Mouse (Mus musculus): ENCODE measurements around the gene Mid2. TPM values are rescaled to one million over a fixed set of nuclear protein-coding genes. Genes with fewer than 3 reads are reported as not detected.
A peak's percentile ranks its signal among the peaks of the same experiment; 100 is the strongest.

The Mid2 gene
- polyA plus RNA-seq, 1 experiment from 2014 or later: 6.4 TPM

DNA sequence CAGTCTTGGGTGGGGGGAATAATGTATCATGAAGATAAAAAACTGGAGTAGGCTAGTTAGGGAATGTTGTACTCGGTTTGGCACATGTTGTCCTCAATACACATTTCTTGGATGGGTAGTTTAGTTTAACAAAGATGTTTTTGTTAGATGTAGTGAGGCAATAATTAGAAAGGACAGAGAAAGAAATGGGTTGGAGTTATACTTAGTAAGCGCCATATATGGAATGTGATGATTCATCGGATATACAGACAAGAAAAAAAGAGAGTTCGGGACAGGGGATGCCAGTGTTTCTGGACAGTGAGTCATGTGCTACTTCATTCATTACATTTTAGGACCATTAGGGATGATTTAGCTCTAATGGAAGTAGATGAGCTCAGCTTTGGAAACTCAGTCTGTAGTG lies 41.7 kb downstream of the Mid2 start:
- Histone ChIP-seq H3K9ac (no peak overlapping the region), H3K36me3 (no peaks in the 10 kb centered on the region), H3K27me3 (no peaks in the 10 kb centered on the region; the same call in 1 of the 2 replicates), H3K9me3 (replicated peaks) (no peaks in the 10 kb centered on the region), H3K4me3 (replicated peaks) (no peak overlapping the region), H3K4me1 (no peaks in the 10 kb centered on the region), H3K27ac (replicated peaks) (no peak overlapping the region), H3K4me2 (replicated peaks) (no peak overlapping the region)
- WGBS: 72% methylated on average over 4 of the region's 4 CpGs
- no peak for ATAC-seq (ENCODE audit: insufficient number of reproducible peaks, low FRiP score, low TSS enrichment, low read depth)

DNA sequence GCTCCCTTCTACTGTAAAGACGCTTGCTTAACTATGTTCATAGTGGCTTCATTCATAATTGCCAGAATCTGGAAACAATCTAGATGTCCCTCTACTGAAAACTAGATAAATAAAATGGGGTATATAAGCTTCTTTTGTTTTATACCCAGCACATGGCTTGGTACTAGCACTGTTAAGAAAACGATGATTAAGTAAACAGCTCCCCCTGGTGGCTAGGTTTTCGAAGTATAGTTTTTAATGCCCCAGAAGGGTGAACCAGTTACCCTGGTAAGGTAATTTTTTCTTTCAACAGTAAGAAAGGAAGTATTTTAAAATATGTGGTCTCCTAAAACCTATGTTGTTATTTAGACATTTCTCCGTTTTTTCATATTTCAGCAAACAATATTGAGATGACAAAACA lies 58.0 kb downstream of the Mid2 start:
- Histone ChIP-seq H3K4me1 (no peaks in the 10 kb centered on the region), H3K9me3 (replicated peaks) (no peaks in the 10 kb centered on the region), H3K27ac (replicated peaks) (no peak overlapping the region), H3K36me3 (no peaks in the 10 kb centered on the region), H3K4me3 (replicated peaks) (no peak overlapping the region), H3K27me3 (no peaks in the 10 kb centered on the region), H3K9ac (no peak overlapping the region), H3K4me2 (replicated peaks) (no peak overlapping the region)
- no peak for ATAC-seq (ENCODE audit: insufficient number of reproducible peaks, low FRiP score, low TSS enrichment, low read depth)
- WGBS: 44% methylated on average over 4 of the region's 4 CpGs

DNA sequence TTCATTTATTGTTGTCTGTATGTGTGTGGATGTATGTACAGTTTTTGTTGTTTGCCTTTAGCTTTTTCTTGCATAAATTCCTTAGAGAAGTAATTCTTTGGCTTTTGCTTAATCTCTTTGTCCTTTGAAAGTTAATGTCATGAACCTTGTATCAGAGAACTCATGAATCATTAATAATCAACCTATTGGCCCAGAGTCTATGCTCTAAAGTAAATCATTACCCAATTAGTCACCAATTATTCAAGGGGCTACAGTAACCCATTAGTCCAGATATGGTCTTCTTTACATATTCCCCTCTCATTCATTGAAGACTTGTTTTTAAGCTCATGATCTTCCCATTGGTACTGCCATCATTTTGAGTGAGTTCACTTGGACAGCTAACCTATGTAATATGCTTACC lies 74.6 kb downstream of the Mid2 start:
- no peaks in the 10 kb centered on the region for H3K36me3 ChIP-seq
- no peak for ATAC-seq (ENCODE audit: insufficient number of reproducible peaks, low FRiP score, low TSS enrichment, low read depth)
- H3K9me3 ChIP-seq (replicated peaks): no peaks in the 10 kb centered on the region

DNA sequence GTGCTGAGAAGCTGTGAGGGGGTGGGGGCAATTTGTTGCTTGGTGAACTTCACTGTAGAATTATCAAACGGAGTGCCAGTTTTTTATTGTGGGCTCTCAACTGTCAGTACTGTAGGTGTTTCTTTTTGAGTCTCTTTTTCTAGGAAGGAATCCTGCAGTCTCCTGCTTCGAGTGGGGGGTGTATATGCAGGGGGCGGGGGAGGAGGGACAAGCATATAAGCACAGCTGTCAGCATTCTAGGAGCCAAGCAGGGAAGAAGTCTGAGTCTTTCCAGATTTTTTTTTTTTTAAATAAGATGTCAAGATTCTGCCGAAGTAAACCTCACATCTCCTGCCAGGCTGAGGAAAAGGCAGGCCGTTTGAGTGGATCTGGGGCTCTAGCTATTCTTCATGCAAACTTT lies 78.8 kb downstream of the Mid2 start:
- no peak overlapping the region for H3K4me2 ChIP-seq (replicated peaks)
- WGBS: 37% methylated on average over 5 of the region's 5 CpGs
- no peaks in the 10 kb centered on the region for H3K27me3 ChIP-seq
- no peak overlapping the region for H3K27ac ChIP-seq (replicated peaks)
- H3K9ac ChIP-seq: no peak overlapping the region
- no peaks in the 10 kb centered on the region for H3K4me1 ChIP-seq
- H3K4me3 ChIP-seq (replicated peaks): no peak overlapping the region
- no peaks in the 10 kb centered on the region for H3K36me3 ChIP-seq
- no peaks in the 10 kb centered on the region for H3K9me3 ChIP-seq (replicated peaks)
- no peak for ATAC-seq (ENCODE audit: insufficient number of reproducible peaks, low FRiP score, low TSS enrichment, low read depth)

More for the DNA sequence above, 74.6 kb downstream of the Mid2 start:
- no peak overlapping the region for H3K27ac ChIP-seq (replicated peaks)
- H3K4me3 ChIP-seq (replicated peaks): no peak overlapping the region
- no peak overlapping the region for H3K9ac ChIP-seq
- H3K4me2 ChIP-seq (replicated peaks): no peak overlapping the region
- H3K27me3 ChIP-seq: no peaks in the 10 kb centered on the region; the same call in 1 of the 2 replicates
- no peaks in the 10 kb centered on the region for H3K4me1 ChIP-seq

DNA sequence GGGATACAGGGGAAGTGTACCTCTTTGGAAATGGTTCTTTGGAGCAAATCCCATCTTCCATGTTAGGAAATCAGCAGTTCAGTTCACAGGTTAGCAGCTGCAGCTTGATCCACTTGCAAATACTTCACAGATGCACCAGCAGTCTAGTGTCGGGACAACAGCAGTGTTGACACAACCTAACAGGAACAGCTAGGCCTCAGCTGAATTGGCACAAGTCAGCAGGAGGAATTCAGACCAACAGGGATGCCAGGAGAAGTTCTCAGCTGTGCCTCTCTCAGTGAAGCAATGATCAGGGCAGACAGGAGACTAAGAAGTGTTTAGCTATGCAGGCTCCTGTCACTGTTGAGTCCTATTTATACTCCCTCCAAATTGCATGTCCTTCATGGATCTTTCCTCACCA lies 105.4 kb downstream of the Mid2 start:
- H3K4me2 ChIP-seq (replicated peaks): no peak overlapping the region
- H3K4me1 ChIP-seq: no peaks in the 10 kb centered on the region
- H3K4me3 ChIP-seq (replicated peaks): no peak overlapping the region
- no peaks in the 10 kb centered on the region for H3K9me3 ChIP-seq (replicated peaks)
- no peak overlapping the region for H3K27ac ChIP-seq (replicated peaks)
- H3K27me3 ChIP-seq: 0 out of 2 replicates have a peak, but pooled peaks cover 3% of the 10 kb centered on the region
- no peaks in the 10 kb centered on the region for H3K36me3 ChIP-seq
- 42% methylated on average over 1 of the region's 1 CpGs for WGBS
- H3K9ac ChIP-seq: no peak overlapping the region
- ATAC-seq (ENCODE audit: insufficient number of reproducible peaks, low FRiP score, low TSS enrichment, low read depth): no peak

DNA sequence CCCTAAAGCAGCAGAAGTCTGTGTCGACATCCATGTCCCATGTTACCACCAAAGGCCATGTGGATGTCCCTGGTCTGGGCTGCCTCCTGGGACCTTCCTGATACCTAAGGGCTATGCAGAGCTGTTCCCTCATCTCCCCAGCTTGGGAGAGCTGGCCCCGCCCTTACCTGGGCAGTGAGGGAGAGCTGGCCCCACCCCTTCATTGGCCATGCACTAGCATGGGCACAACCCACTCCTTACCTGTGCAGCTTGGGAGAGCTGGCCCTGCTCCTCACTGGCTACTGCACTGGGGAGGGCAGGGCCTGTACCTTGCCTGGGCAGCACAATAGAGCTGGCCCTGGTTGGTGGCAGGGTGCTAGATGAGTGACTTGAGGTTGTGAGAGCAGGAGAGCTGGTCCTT lies 140.9 kb downstream of the Mid2 start:
- Histone ChIP-seq H3K9me3 (replicated peaks) (no peaks in the 10 kb centered on the region), H3K4me2 (replicated peaks) (no peak overlapping the region), H3K27me3 (no peaks in the 10 kb centered on the region), H3K9ac (no peak overlapping the region), H3K36me3 (no peaks in the 10 kb centered on the region), H3K4me1 (no peaks in the 10 kb centered on the region), H3K4me3 (replicated peaks) (no peak overlapping the region), H3K27ac (replicated peaks) (no peak overlapping the region)
- WGBS: 88% methylated on average over 2 of the region's 2 CpGs
- peak; percentile 57 for ATAC-seq (ENCODE audit: insufficient number of reproducible peaks, low FRiP score, low TSS enrichment, low read depth)

DNA sequence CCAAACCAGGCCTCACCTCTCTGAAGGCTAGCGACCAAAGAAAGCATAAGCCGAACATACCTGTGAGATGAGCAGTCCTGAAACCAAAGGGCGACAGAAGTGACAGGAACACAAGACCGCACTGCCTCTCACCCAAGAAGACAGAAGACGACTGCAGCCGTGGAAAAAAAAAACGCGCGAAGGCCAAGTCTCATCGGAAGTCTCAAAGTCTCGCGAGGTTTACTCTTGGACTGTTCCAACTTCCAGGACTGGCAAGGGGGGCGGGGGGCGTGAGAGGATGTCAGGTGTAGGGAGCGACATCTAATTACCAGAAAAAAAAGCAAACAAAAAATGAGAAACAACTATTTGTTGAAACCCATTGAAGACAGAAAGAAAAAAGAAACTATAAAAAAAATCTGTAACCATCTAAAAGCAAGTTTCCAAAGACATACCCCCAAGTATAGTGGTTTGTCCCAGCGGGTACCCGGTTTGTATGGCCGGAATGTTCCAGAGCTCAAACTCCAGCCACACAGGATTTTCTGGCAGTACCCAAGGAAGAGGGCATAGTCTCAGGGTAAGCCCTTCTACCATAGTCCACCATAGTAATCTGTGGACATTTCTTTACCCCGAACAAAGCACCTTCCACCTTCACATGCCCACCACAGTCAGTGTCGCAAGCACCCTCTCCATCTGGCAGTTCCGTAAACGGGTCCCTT lies 149.1 kb downstream of the Mid2 start, which contains the start of gene Tex13b:
Gene Tex13b (minus strand): TSS at position 122 of the 695 bp plus-strand sequence.
- Histone ChIP-seq H3K4me3 (replicated peaks) (no peak within 1 kb of the TSS), H3K36me3 (no peaks in the 10 kb centered on the region), H3K4me1 (no peaks in the 10 kb centered on the region), H3K4me2 (replicated peaks) (no peak within 1 kb of the TSS), H3K27ac (replicated peaks) (no peak within 1 kb of the TSS), H3K9me3 (replicated peaks) (no peaks in the 10 kb centered on the region), H3K27me3 (0 out of 2 replicates have a peak, but pooled peaks cover 3% of the 10 kb centered on the region), H3K9ac (no peak within 1 kb of the TSS)
- no peak for ATAC-seq (ENCODE audit: insufficient number of reproducible peaks, low FRiP score, low TSS enrichment, low read depth)
- 90% methylated on average over 22 of the region's 22 CpGs for WGBS

Other genes with a start within 250 kb of the Mid2 start
- gene Prps1, start 208.0 kb upstream of the Mid2 start, polyA plus RNA-seq (2015; fragmentation: Nextera tagmentation; extraction: Ambion mirVana): 37.7 and 42.7 TPM in 2 replicates
- gene Tsc22d3, start 63.9 kb upstream of the Mid2 start, polyA plus RNA-seq (2015; fragmentation: Nextera tagmentation; extraction: Ambion mirVana): 129 and 132 TPM in 2 replicates
- gene Tex13b, start 148.8 kb downstream of the Mid2 start, polyA plus RNA-seq (2015; fragmentation: Nextera tagmentation; extraction: Ambion mirVana): 0.12 TPM in 1 of 2 replicates, not detected in the other
- 0.25 and 0.33 TPM in 2 replicates for gene Vsig1, start 243.0 kb downstream of the Mid2 start, polyA plus RNA-seq (2015; fragmentation: Nextera tagmentation; extraction: Ambion mirVana)